Mouse (Mus musculus) CH12.LX (cell line): ENCODE measurements around the gene Lamtor5. TPM values are rescaled to one million over a fixed set of nuclear protein-coding genes. Genes with fewer than 3 reads are reported as not detected.

Source experiments
- DNase-seq: peaks from one replicate; pipeline ENCODE4 v3.0.0-alpha.2; 2013; ENCODE audit errors: extremely low read depth
- H3K27ac ChIP-seq: 2 replicates; pipeline ENCODE4 v1.5.1; 2012; ENCODE audit warnings: low read depth, mild to moderate bottlenecking, control low read depth, moderate library complexity; ENCODE audit not compliant: insufficient read depth
- H3K27me3 ChIP-seq: replicated peaks from 2 replicates; pipeline ENCODE3; 2012; ENCODE audit warnings: inconsistent platforms
- H3K36me3 ChIP-seq, 2 experiments: replicated peaks in 1 of 2; 2 replicates each; pipeline versions ENCODE3 to v1.6.1; 2012; ENCODE audit warnings: inconsistent platforms in 1 of 2, low read length in 1 of 2, mild to moderate bottlenecking in 1 of 2, mixed read lengths in 1 of 2, moderate library complexity in 1 of 2; ENCODE audit not compliant: control insufficient read depth in 1 of 2, insufficient read depth in 1 of 2
- H3K4me1 ChIP-seq, 2 experiments: 2 replicates each; pipeline ENCODE4 v1.6.1; 2012; ENCODE audit warnings: inconsistent platforms in 1 of 2, moderate library complexity in 1 of 2; ENCODE audit not compliant: insufficient read depth in 2 of 2, control insufficient read depth in 1 of 2
- H3K4me2 ChIP-seq: 2 replicates; pipeline ENCODE4 v1.6.1; 2012; ENCODE audit warnings: low read depth, mild to moderate bottlenecking, control low read depth; ENCODE audit not compliant: poor library complexity, insufficient read depth, severe bottlenecking
- H3K4me3 ChIP-seq, 3 experiments: fragments of 150-350 bp in 1 of 3; sonication (generic) in 1 of 3; replicated peaks in 1 of 3; 2 replicates each; pipeline versions ENCODE3 to v1.5.1; 2011 to 2012; ENCODE audit warnings: low read depth in 2 of 3, low read length in 2 of 3, mild to moderate bottlenecking in 2 of 3, moderate library complexity in 2 of 3, control low read depth in 1 of 3, improper control_type of control experiment in 1 of 3, inconsistent platforms in 1 of 3, mixed read lengths in 1 of 3; ENCODE audit not compliant: poor library complexity in 1 of 3
- H3K79me2 ChIP-seq: replicated peaks from 2 replicates; pipeline ENCODE4 v1.6.1; 2012; ENCODE audit warnings: mild to moderate bottlenecking, moderate library complexity; ENCODE audit not compliant: control insufficient read depth, poor library complexity, insufficient read depth, severe bottlenecking; ENCODE audit errors: extremely low read depth
- H3K9ac ChIP-seq: 2 replicates; pipeline ENCODE4 v1.6.1; 2012; ENCODE audit warnings: low read depth, mild to moderate bottlenecking, control low read depth, moderate library complexity; ENCODE audit not compliant: insufficient read depth
- H3K9me3 ChIP-seq: replicated peaks from 2 replicates; pipeline ENCODE3; 2012; ENCODE audit warnings: low read length, inconsistent platforms, mixed read lengths
- CHD1 ChIP-seq: IDR thresholded peaks from 2 replicates; pipeline ENCODE4 v1.6.1; 2012; ENCODE audit warnings: low read depth, low read length, improper control_type of control experiment, inconsistent platforms
- CHD2 ChIP-seq: IDR thresholded peaks from 2 replicates; pipeline ENCODE4 v1.6.1; 2011; ENCODE audit warnings: low read length, improper control_type of control experiment
- EP300 ChIP-seq: IDR thresholded peaks from 2 replicates; pipeline ENCODE4 v1.6.1; 2011; ENCODE audit warnings: low read length, improper control_type of control experiment
- ETS1 ChIP-seq: conservative IDR thresholded peaks from 2 replicates; pipeline ENCODE4 v1.6.1; 2012; ENCODE audit warnings: low read depth, mild to moderate bottlenecking, inconsistent platforms, low read length, improper control_type of control experiment, moderate library complexity
- JUN ChIP-seq: IDR thresholded peaks from 2 replicates; pipeline ENCODE4 v1.6.1; 2011; ENCODE audit warnings: low read depth, mild to moderate bottlenecking, low read length, improper control_type of control experiment, moderate library complexity; ENCODE audit not compliant: insufficient read depth
- JUND ChIP-seq: conservative IDR thresholded peaks from 2 replicates; pipeline ENCODE4 v1.6.1; 2011; ENCODE audit warnings: low read depth, low read length, improper control_type of control experiment
- MAX ChIP-seq: IDR thresholded peaks from 2 replicates; pipeline ENCODE4 v1.6.1; 2011; ENCODE audit warnings: low read length, improper control_type of control experiment
- MXI1 ChIP-seq: IDR thresholded peaks from 2 replicates; pipeline ENCODE4 v1.6.1; 2011; ENCODE audit warnings: mild to moderate bottlenecking, low read depth, low read length, improper control_type of control experiment
- MYC ChIP-seq: IDR thresholded peaks from 2 replicates; pipeline ENCODE4 v1.6.1; 2011; ENCODE audit warnings: low read depth, mild to moderate bottlenecking, improper control_type of control experiment, low read length
- PAX5 ChIP-seq: IDR thresholded peaks from 2 replicates; pipeline ENCODE4 v1.6.1; 2012; ENCODE audit warnings: low read length, inconsistent platforms, mixed read lengths
- POLR2AphosphoS2 ChIP-seq: IDR thresholded peaks from 2 replicates; pipeline ENCODE4 v1.6.1; 2011; ENCODE audit warnings: low read depth, low read length, improper control_type of control experiment
- RAD21 ChIP-seq: IDR thresholded peaks from 2 replicates; pipeline ENCODE4 v1.6.1; 2011; ENCODE audit warnings: low read depth, mild to moderate bottlenecking, low read length, improper control_type of control experiment, moderate library complexity
- RCOR1 ChIP-seq: conservative IDR thresholded peaks from 2 replicates; pipeline ENCODE4 v1.6.1; 2012; ENCODE audit warnings: low read depth, mild to moderate bottlenecking, inconsistent platforms, low read length, improper control_type of control experiment
- SIN3A ChIP-seq: IDR thresholded peaks from 2 replicates; pipeline ENCODE4 v1.6.1; 2012; ENCODE audit warnings: low read length, improper control_type of control experiment, inconsistent platforms
- TBP ChIP-seq: conservative IDR thresholded peaks from 2 replicates; pipeline ENCODE4 v1.6.1; 2011; ENCODE audit warnings: low read depth, low read length, improper control_type of control experiment
- UBTF ChIP-seq: IDR thresholded peaks from 2 replicates; pipeline ENCODE4 v1.6.1; 2012; ENCODE audit warnings: low read depth, mild to moderate bottlenecking, inconsistent platforms, low read length, improper control_type of control experiment, moderate library complexity
- USF2 ChIP-seq: conservative IDR thresholded peaks from 2 replicates; pipeline ENCODE4 v1.6.1; 2011; ENCODE audit warnings: low read depth, low read length, improper control_type of control experiment
- ZC3H11A ChIP-seq: IDR thresholded peaks from 2 replicates; pipeline ENCODE4 v1.6.1; 2012; ENCODE audit warnings: low read depth, mild to moderate bottlenecking, inconsistent platforms, low read length, improper control_type of control experiment
- ZKSCAN1 ChIP-seq: IDR thresholded peaks from 2 replicates; pipeline ENCODE4 v1.6.1; 2012; ENCODE audit warnings: low read depth, inconsistent platforms, low read length, improper control_type of control experiment, borderline replicate concordance
- dilution Hi-C: fragments of 300-500 bp; cut with MboI; formaldehyde crosslinking; loops from 2 replicates; pipeline ENCODE4 v1.14.3; 2020; ENCODE audit warnings: low sequenced_read_pairs; ENCODE audit not compliant: extremely low pct_unique_long_range_greater_than_20kb, extremely low pct_ligation_motif_present
- in situ Hi-C: fragments of 300-500 bp; cut with MboI; formaldehyde crosslinking; loops from 3 replicates; pipeline ENCODE4 v1.14.3; 2019; ENCODE audit warnings: low sequenced_read_pairs, low pct_ligation_motif_present, low pct_unique_long_range_greater_than_20kb, mixed read lengths
- polyA plus RNA-seq: library from polyadenylated mRNA; unstranded; fragments of >175 nt; gene quantifications from 2 replicates; pipeline ENCODE4 v1.2.1, GENCODE M21; 2012; ENCODE audit warnings: low read depth; ENCODE audit not compliant: insufficient read length
- total RNA-seq, 2 experiments: library from RNA; depleted of rRNA; stranded (reverse); fragments of 300-350 nt in 1 of 2; fragments of >200 nt in 1 of 2; gene quantifications; 2 replicates each; pipeline ENCODE4 v1.2.3; 2012 to 2014

The Lamtor5 gene
- total and polyA plus RNA-seq, 3 experiments, result 119 to 162 (median 137) TPM

- no peak within 1 kb of the TSS for H3K9ac ChIP-seq
- H3K27ac ChIP-seq, result no peak within 1 kb of the TSS
- H3K27me3 ChIP-seq, result no peaks in the 10 kb centered on the region
- peaks cover 0 to 8% of the 10 kb centered on the region in 2 experiments for H3K36me3 ChIP-seq
- H3K4me3 ChIP-seq, result no peak within 1 kb of the TSS
- H3K79me2 ChIP-seq, result no peaks in the 10 kb centered on the region
- H3K9me3 ChIP-seq, result no peaks in the 10 kb centered on the region
- H3K4me2 ChIP-seq, result no peak within 1 kb of the TSS
- in situ Hi-C loops, result no loop called here
- no peaks in the 10 kb centered on the region for H3K4me1 ChIP-seq
- TF ChIP-seq SIN3A (no peak), JUND (no peak), TBP (no peak), PAX5 (no peak), USF2 (no peak), ZC3H11A (no peak), MYC (no peak), RCOR1 (no peak)
- dilution Hi-C loops, result no loop called here
- no peak for DNase-seq
These were observed 12.2 kb downstream of the Lamtor5 start, which contains the start of gene Slc16a4 for GRCm38 (mm10) chr3:107290764-107291381. Gene Slc16a4 (plus strand): TSS chr3:107291230.

DNA sequence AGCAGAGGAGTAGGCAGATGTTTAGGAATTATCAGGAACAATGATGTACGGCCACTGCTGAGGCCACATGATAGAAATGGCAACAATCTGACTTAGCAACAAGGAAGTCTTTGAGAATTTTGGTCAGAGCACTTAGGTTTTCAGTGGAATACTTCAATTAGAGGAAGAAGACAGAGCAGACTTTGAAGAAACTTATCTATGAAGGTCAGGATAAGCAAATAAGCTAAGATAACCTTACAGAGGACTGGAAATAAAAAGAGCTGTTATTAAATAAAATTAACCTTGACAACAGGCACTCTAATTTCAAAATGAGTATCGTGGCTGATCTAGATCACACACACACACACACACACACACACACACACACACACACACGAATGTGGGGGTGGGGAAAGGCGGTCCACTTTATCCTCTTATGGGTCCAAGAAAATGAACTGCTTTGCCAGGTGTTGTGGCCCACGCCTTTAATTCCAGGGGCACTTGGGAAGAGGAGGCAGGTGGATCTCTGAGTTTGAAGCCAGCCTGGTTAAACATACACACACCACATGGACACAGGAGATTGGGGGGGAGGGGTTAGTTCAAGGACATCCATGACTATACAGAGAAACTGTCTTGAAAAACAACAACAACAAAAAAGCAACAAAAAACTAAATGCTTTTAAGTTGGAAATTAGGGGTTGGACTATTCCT is 17.2 kb downstream of the Lamtor5 start:
- no peaks in the 10 kb centered on the region for H3K79me2 ChIP-seq
- DNase-seq, result no peak
- no peak for TF ChIP-seq CHD2
- no peak for TF ChIP-seq CHD1
- TF ChIP-seq EP300, result no peak
- no peak for TF ChIP-seq RAD21
- no peak for TF ChIP-seq MAX
- no peak for TF ChIP-seq POLR2AphosphoS2
- no peak for TF ChIP-seq MXI1
- no peak for TF ChIP-seq PAX5
- TF ChIP-seq JUN, result no peak
- TF ChIP-seq ZKSCAN1, result no peak
- no peak for TF ChIP-seq UBTF
- no peak for TF ChIP-seq ETS1
- H3K4me2 ChIP-seq, result no peak overlapping the region
- no peak overlapping the region for H3K4me3 ChIP-seq
- H3K27me3 ChIP-seq, result no peaks in the 10 kb centered on the region
- H3K4me1 ChIP-seq, result no peaks in the 10 kb centered on the region
- dilution Hi-C loops (no loop called here), in situ Hi-C loops (no loop called here)
- no peak overlapping the region for H3K9ac ChIP-seq
- peaks cover 0 to 3% of the 10 kb centered on the region in 2 experiments for H3K36me3 ChIP-seq
- H3K27ac ChIP-seq, result no peak overlapping the region
- no peaks in the 10 kb centered on the region for H3K9me3 ChIP-seq
